Mouse (Mus musculus): ENCODE results near the gene Il3.

Gene Il3

GRCm38 (mm10) chr11:54287821-54288453 is 20.9 kb upstream of the Il3 start:
- no peak for DNase-seq (ENCODE audit: low read depth, low spot score)

GRCm38 (mm10) chr11:54271437-54271949 is 4.4 kb upstream of the Il3 start:
- DNase-seq (ENCODE audit: low read depth, low spot score) = no peak

- DNase-seq (ENCODE audit: low read depth, low spot score) = peak; percentile 47
Measured at GRCm38 (mm10) chr11:54269191-54269896, 2.3 kb upstream of the Il3 start.

GRCm38 (mm10) chr11:54264542-54264941 is 2.5 kb downstream of the Il3 start:
- peak; percentile 33 for DNase-seq (ENCODE audit: low read depth, low spot score)

- no peak for DNase-seq (ENCODE audit: low read depth, low spot score)
Measured at GRCm38 (mm10) chr11:54263405-54264031, 3.6 kb downstream of the Il3 start.

GRCm38 (mm10) chr11:54256624-54257376 is 10.3 kb downstream of the Il3 start:
- peak; percentile 50 for DNase-seq (ENCODE audit: low read depth, low spot score)

GRCm38 (mm10) chr11:54254114-54254513 is 13.0 kb downstream of the Il3 start:
- no peak for DNase-seq (ENCODE audit: low read depth, low spot score)

- DNase-seq (ENCODE audit: low read depth, low spot score) = no peak
Measured at GRCm38 (mm10) chr11:54250575-54250974, 16.5 kb downstream of the Il3 start.

GRCm38 (mm10) chr11:54249748-54250147 is 17.3 kb downstream of the Il3 start:
- no peak for DNase-seq (ENCODE audit: low read depth, low spot score)

- no peak for DNase-seq (ENCODE audit: low read depth, low spot score)
Measured at GRCm38 (mm10) chr11:54248940-54249717, 17.9 kb downstream of the Il3 start, which contains the start of gene Csf2. Gene Csf2 (minus strand): TSS chr11:54249667.

- no peak for DNase-seq (ENCODE audit: low read depth, low spot score)
Measured at GRCm38 (mm10) chr11:54247251-54247950, 19.7 kb downstream of the Il3 start.

- DNase-seq (ENCODE audit: low read depth, low spot score) = no peak
Measured at GRCm38 (mm10) chr11:54244465-54244864, 22.6 kb downstream of the Il3 start.

- no peak for DNase-seq (ENCODE audit: low read depth, low spot score)
Measured at GRCm38 (mm10) chr11:54242494-54242893, 24.6 kb downstream of the Il3 start.

GRCm38 (mm10) chr11:54236939-54237338 is 30.1 kb downstream of the Il3 start:
- DNase-seq (ENCODE audit: low read depth, low spot score) = no peak

GRCm38 (mm10) chr11:54227478-54227877 is 39.6 kb downstream of the Il3 start:
- DNase-seq (ENCODE audit: low read depth, low spot score) = no peak

- DNase-seq (ENCODE audit: low read depth, low spot score) = no peak
Measured at GRCm38 (mm10) chr11:54224475-54224986, 42.5 kb downstream of the Il3 start.

- no peak for DNase-seq (ENCODE audit: low read depth, low spot score)
Measured at GRCm38 (mm10) chr11:54223637-54224474, 43.2 kb downstream of the Il3 start.

- no peak for DNase-seq (ENCODE audit: low read depth, low spot score)
Measured at GRCm38 (mm10) chr11:54219903-54220740, 47.0 kb downstream of the Il3 start.

Measured in telencephalon, adult 2 months (tissue).